Mouse (Mus musculus): Measurements from ENCODE around the gene Aph1c.
"Not testable (repeated sequence)": the region's sequence is repeated elsewhere in the genome, so short reads cannot be mapped to it uniquely, and the experiment has no call there.

Gene Aph1c

GRCm38 (mm10) chr9:66834318-66835096 lies at the start of gene Aph1c:
TSS of gene Aph1c (minus strand) at chr9:66834726.
- in situ Hi-C loops (cut with MboI; ENCODE audit: low pct_unique_long_range_greater_than_20kb in 1 of 2, low sequenced_read_pairs in 2 of 2, unreplicated experiment in 1 of 2), result no loop called here

GRCm38 (mm10) chr9:66883500-66883899 lies 49.0 kb upstream of the Aph1c start:
- in situ Hi-C loops (cut with MboI; ENCODE audit: low pct_unique_long_range_greater_than_20kb in 1 of 2, low sequenced_read_pairs in 2 of 2, unreplicated experiment in 1 of 2), result no loop called here

- in situ Hi-C loops (cut with MboI; ENCODE audit: low pct_unique_long_range_greater_than_20kb in 1 of 2, low sequenced_read_pairs in 2 of 2, unreplicated experiment in 1 of 2), result no loop called here
Measured at GRCm38 (mm10) chr9:66882406-66882821, 47.9 kb upstream of the Aph1c start.

GRCm38 (mm10) chr9:66881858-66882257 lies 47.3 kb upstream of the Aph1c start:
- in situ Hi-C loops (cut with MboI; ENCODE audit: low pct_unique_long_range_greater_than_20kb in 1 of 2, low sequenced_read_pairs in 2 of 2, unreplicated experiment in 1 of 2), result no loop called here

GRCm38 (mm10) chr9:66880752-66881151 lies 46.2 kb upstream of the Aph1c start:
- in situ Hi-C loops (cut with MboI; ENCODE audit: low pct_unique_long_range_greater_than_20kb in 1 of 2, low sequenced_read_pairs in 2 of 2, unreplicated experiment in 1 of 2), result no loop called here

GRCm38 (mm10) chr9:66879486-66879885 lies 45.0 kb upstream of the Aph1c start:
- in situ Hi-C loops (cut with MboI; ENCODE audit: low pct_unique_long_range_greater_than_20kb in 1 of 2, low sequenced_read_pairs in 2 of 2, unreplicated experiment in 1 of 2), result no loop called here

- in situ Hi-C loops (cut with MboI; ENCODE audit: low pct_unique_long_range_greater_than_20kb in 1 of 2, low sequenced_read_pairs in 2 of 2, unreplicated experiment in 1 of 2), result no loop called here
Measured at GRCm38 (mm10) chr9:66878899-66879298, 44.4 kb upstream of the Aph1c start.

GRCm38 (mm10) chr9:66876577-66876976 lies 42.1 kb upstream of the Aph1c start:
- in situ Hi-C loops (cut with MboI; ENCODE audit: low pct_unique_long_range_greater_than_20kb in 1 of 2, low sequenced_read_pairs in 2 of 2, unreplicated experiment in 1 of 2), result no loop called here

- in situ Hi-C loops (cut with MboI; ENCODE audit: low pct_unique_long_range_greater_than_20kb in 1 of 2, low sequenced_read_pairs in 2 of 2, unreplicated experiment in 1 of 2), result no loop called here
Measured at GRCm38 (mm10) chr9:66874297-66874696, 39.8 kb upstream of the Aph1c start.

GRCm38 (mm10) chr9:66873531-66873930 lies 39.0 kb upstream of the Aph1c start:
- in situ Hi-C loops (cut with MboI; ENCODE audit: low pct_unique_long_range_greater_than_20kb in 1 of 2, low sequenced_read_pairs in 2 of 2, unreplicated experiment in 1 of 2), result no loop called here

- in situ Hi-C loops (cut with MboI; ENCODE audit: low pct_unique_long_range_greater_than_20kb in 1 of 2, low sequenced_read_pairs in 2 of 2, unreplicated experiment in 1 of 2), result not testable (repeated sequence)
Measured at GRCm38 (mm10) chr9:66873009-66873408, 38.5 kb upstream of the Aph1c start.

- in situ Hi-C loops (cut with MboI; ENCODE audit: low pct_unique_long_range_greater_than_20kb in 1 of 2, low sequenced_read_pairs in 2 of 2, unreplicated experiment in 1 of 2), result no loop called here
Measured at GRCm38 (mm10) chr9:66872015-66872727, 37.6 kb upstream of the Aph1c start.

- in situ Hi-C loops (cut with MboI; ENCODE audit: low pct_unique_long_range_greater_than_20kb in 1 of 2, low sequenced_read_pairs in 2 of 2, unreplicated experiment in 1 of 2), result no loop called here
Measured at GRCm38 (mm10) chr9:66864708-66865107, 30.2 kb upstream of the Aph1c start.

GRCm38 (mm10) chr9:66863456-66863855 lies 28.9 kb upstream of the Aph1c start:
- in situ Hi-C loops (cut with MboI; ENCODE audit: low pct_unique_long_range_greater_than_20kb in 1 of 2, low sequenced_read_pairs in 2 of 2, unreplicated experiment in 1 of 2), result no loop called here

GRCm38 (mm10) chr9:66862202-66862601 lies 27.7 kb upstream of the Aph1c start:
- in situ Hi-C loops (cut with MboI; ENCODE audit: low pct_unique_long_range_greater_than_20kb in 1 of 2, low sequenced_read_pairs in 2 of 2, unreplicated experiment in 1 of 2), result no loop called here

GRCm38 (mm10) chr9:66861104-66861767 lies 26.7 kb upstream of the Aph1c start:
- in situ Hi-C loops (cut with MboI; ENCODE audit: low pct_unique_long_range_greater_than_20kb in 1 of 2, low sequenced_read_pairs in 2 of 2, unreplicated experiment in 1 of 2), result no loop called here

- in situ Hi-C loops (cut with MboI; ENCODE audit: low pct_unique_long_range_greater_than_20kb in 1 of 2, low sequenced_read_pairs in 2 of 2, unreplicated experiment in 1 of 2), result no loop called here
Measured at GRCm38 (mm10) chr9:66859523-66859922, 25.0 kb upstream of the Aph1c start.

- in situ Hi-C loops (cut with MboI; ENCODE audit: low pct_unique_long_range_greater_than_20kb in 1 of 2, low sequenced_read_pairs in 2 of 2, unreplicated experiment in 1 of 2), result no loop called here
Measured at GRCm38 (mm10) chr9:66855865-66856264, 21.3 kb upstream of the Aph1c start.

GRCm38 (mm10) chr9:66852592-66852991 lies 18.1 kb upstream of the Aph1c start:
- in situ Hi-C loops (cut with MboI; ENCODE audit: low pct_unique_long_range_greater_than_20kb in 1 of 2, low sequenced_read_pairs in 2 of 2, unreplicated experiment in 1 of 2), result no loop called here

All from mouse embryonic stem cell (cell line).